Mouse (Mus musculus) ovary, postnatal 36 days (tissue): ENCODE results near the gene Entpd3.

Experiments
- DNase-seq: peaks from one replicate; pipeline ENCODE4 v3.0.0; 2022; ENCODE audit warnings: low spot score, mixed read lengths

Entpd3 gene

GRCm38 (mm10) chr9:120581941-120582618, 42.5 kb downstream of the Entpd3 start:
- peak; percentile 45 for DNase-seq

- DNase-seq: peak; percentile 79
These were observed 43.1 kb downstream of the Entpd3 start for GRCm38 (mm10) chr9:120582619-120583308.

- no peak for DNase-seq
These were observed 43.7 kb downstream of the Entpd3 start for GRCm38 (mm10) chr9:120583314-120583713.

GRCm38 (mm10) chr9:120586546-120586945, 46.9 kb downstream of the Entpd3 start:
- DNase-seq: peak; percentile 56

- DNase-seq: peak; percentile 59
These were observed 51.9 kb downstream of the Entpd3 start for GRCm38 (mm10) chr9:120591490-120591889.

GRCm38 (mm10) chr9:120593383-120594101, 53.9 kb downstream of the Entpd3 start:
- DNase-seq: no peak

- DNase-seq: no peak
These were observed 55.2 kb downstream of the Entpd3 start for GRCm38 (mm10) chr9:120594839-120595238.

GRCm38 (mm10) chr9:120595306-120595705, 55.7 kb downstream of the Entpd3 start:
- DNase-seq: no peak

- peak; percentile 77 for DNase-seq
These were observed 62.0 kb downstream of the Entpd3 start for GRCm38 (mm10) chr9:120601488-120602171.

- DNase-seq: peak; percentile 65
These were observed 62.7 kb downstream of the Entpd3 start for GRCm38 (mm10) chr9:120602172-120602838.

- DNase-seq: peak; percentile 87
These were observed 63.4 kb downstream of the Entpd3 start for GRCm38 (mm10) chr9:120602839-120603511.

GRCm38 (mm10) chr9:120603512-120603908, 63.9 kb downstream of the Entpd3 start:
- no peak for DNase-seq

- no peak for DNase-seq
These were observed 64.3 kb downstream of the Entpd3 start for GRCm38 (mm10) chr9:120603956-120604355.

- no peak for DNase-seq
These were observed 71.4 kb downstream of the Entpd3 start for GRCm38 (mm10) chr9:120611055-120611454.

GRCm38 (mm10) chr9:120614059-120614458, 74.4 kb downstream of the Entpd3 start:
- DNase-seq: no peak
